Mouse (Mus musculus) bone marrow, adult 2 months (tissue): ENCODE results near the gene Ccdc87.

Source experiments
- CTCF ChIP-seq: fragments of 200-500 bp; IDR thresholded peaks from 2 replicates; pipeline ENCODE4 v1.5.1; 2011; ENCODE audit warnings: low read length, control low read depth; ENCODE audit not compliant: control insufficient read depth, insufficient read depth
- POLR2A ChIP-seq: fragments of 200-500 bp; IDR thresholded peaks from 2 replicates; pipeline ENCODE4 v1.6.1; 2011; ENCODE audit warnings: low read depth, mild to moderate bottlenecking, control low read depth, low read length, borderline replicate concordance; ENCODE audit not compliant: control insufficient read depth

- TF ChIP-seq CTCF, result no peak
- TF ChIP-seq POLR2A, result no peak
Measured at GRCm38 (mm10) chr19:4850281-4850680, 11.1 kb downstream of the Ccdc87 start.
